Mouse (Mus musculus) mesoderm, embryonic 11.5 days (tissue): ENCODE results near the gene Klk1b27.
"Not testable (repeated sequence)": the region's sequence is repeated elsewhere in the genome, so short reads cannot be mapped to it uniquely, and the experiment has no call there.

Experiments used
- DNase-seq: peaks from one replicate; pipeline ENCODE4 v3.0.0-alpha.2; 2012; ENCODE audit warnings: low read depth, low spot score

Gene Klk1b27

GRCm38 (mm10) chr7:44051990-44052389 is at the start of gene Klk1b27:
TSS of gene Klk1b27 (plus strand) at chr7:44052290.
- DNase-seq, result not testable (repeated sequence)

- no peak for DNase-seq
These were observed 47.2 kb upstream of the Klk1b27 start for GRCm38 (mm10) chr7:44004847-44005246.

- not testable (repeated sequence) for DNase-seq
These were observed 40.2 kb upstream of the Klk1b27 start, which contains the start of gene Klk1b26 for GRCm38 (mm10) chr7:44011868-44012267. TSS of gene Klk1b26 (plus strand) at chr7:44012168.

- not testable (repeated sequence) for DNase-seq
These were observed 37.4 kb upstream of the Klk1b27 start for GRCm38 (mm10) chr7:44014666-44015065.

- DNase-seq, result no peak
These were observed 37.0 kb upstream of the Klk1b27 start for GRCm38 (mm10) chr7:44015071-44015470.

- DNase-seq, result no peak
These were observed 20.0 kb downstream of the Klk1b27 start for GRCm38 (mm10) chr7:44072117-44072516.

- DNase-seq, result no peak
These were observed 25.6 kb downstream of the Klk1b27 start for GRCm38 (mm10) chr7:44077703-44078102.

GRCm38 (mm10) chr7:44096111-44096510 is 44.0 kb downstream of the Klk1b27 start:
- no peak for DNase-seq

- DNase-seq, result not testable (repeated sequence)
These were observed 49.9 kb downstream of the Klk1b27 start, which contains the start of gene Klk1b21 for GRCm38 (mm10) chr7:44102028-44102427. TSS of gene Klk1b21 (plus strand) at chr7:44102328.
